Mouse (Mus musculus): ENCODE results near the gene Dlg2. TPM values are rescaled to one million over a fixed set of nuclear protein-coding genes. Genes with fewer than 3 reads are reported as not detected.

The Dlg2 gene
- polyA plus RNA-seq, 1 experiment from 2014 or later, result 6.9 TPM

GRCm38 (mm10) chr7:91810774-91811173 is 1334.3 kb downstream of the Dlg2 start:
- 64% methylated on average over 2 of the region's 2 CpGs for whole genome bisulfite sequencing
- ATAC-seq (ENCODE audit: low FRiP score), result no peak
- no peaks in the 10 kb centered on the region for H3K36me3 ChIP-seq

GRCm38 (mm10) chr7:91818004-91818403 is 1341.5 kb downstream of the Dlg2 start:
- ATAC-seq (ENCODE audit: low FRiP score), result no peak
- no peak overlapping the region for H3K9ac ChIP-seq
- no peak overlapping the region for H3K4me3 ChIP-seq
- 50% methylated on average over 1 of the region's 1 CpGs for WGBS
- no peak overlapping the region for H3K4me2 ChIP-seq (replicated peaks)
- H3K36me3 ChIP-seq, result no peaks in the 10 kb centered on the region
- no peaks in the 10 kb centered on the region for H3K4me1 ChIP-seq
- no peaks in the 10 kb centered on the region for H3K9me3 ChIP-seq (replicated peaks)
- no peaks in the 10 kb centered on the region for H3K27me3 ChIP-seq
- H3K27ac ChIP-seq, result no peak overlapping the region

More at GRCm38 (mm10) chr7:91810774-91811173, 1334.3 kb downstream of the Dlg2 start:
- no peaks in the 10 kb centered on the region for H3K4me1 ChIP-seq
- no peak overlapping the region for H3K4me2 ChIP-seq (replicated peaks)
- no peak overlapping the region for H3K4me3 ChIP-seq
- H3K9me3 ChIP-seq (replicated peaks), result no peaks in the 10 kb centered on the region
- no peaks in the 10 kb centered on the region for H3K27me3 ChIP-seq
- H3K27ac ChIP-seq, result no peak overlapping the region
- no peak overlapping the region for H3K9ac ChIP-seq

GRCm38 (mm10) chr7:91832207-91832606 is 1355.7 kb downstream of the Dlg2 start:
- no peak overlapping the region for H3K4me2 ChIP-seq (replicated peaks)
- H3K27ac ChIP-seq, result no peak overlapping the region
- no peaks in the 10 kb centered on the region for H3K4me1 ChIP-seq
- no peaks in the 10 kb centered on the region for H3K27me3 ChIP-seq
- no peaks in the 10 kb centered on the region for H3K36me3 ChIP-seq
- 92% methylated on average over 5 of the region's 5 CpGs for WGBS
- H3K9me3 ChIP-seq (replicated peaks), result no peaks in the 10 kb centered on the region
- no peak overlapping the region for H3K4me3 ChIP-seq
- no peak for ATAC-seq (ENCODE audit: low FRiP score)
- no peak overlapping the region for H3K9ac ChIP-seq

GRCm38 (mm10) chr7:91845723-91846122 is 1369.3 kb downstream of the Dlg2 start:
- H3K4me2 ChIP-seq (replicated peaks), result no peak overlapping the region
- no peak overlapping the region for H3K9ac ChIP-seq
- 38% methylated on average over 1 of the region's 1 CpGs for WGBS

GRCm38 (mm10) chr7:91849364-91849763 is 1372.9 kb downstream of the Dlg2 start:
- no peaks in the 10 kb centered on the region for H3K9me3 ChIP-seq (replicated peaks)
- H3K4me3 ChIP-seq, result no peak overlapping the region
- no peaks in the 10 kb centered on the region for H3K27me3 ChIP-seq
- no peak overlapping the region for H3K4me2 ChIP-seq (replicated peaks)
- H3K4me1 ChIP-seq, result no peaks in the 10 kb centered on the region
- no peak for ATAC-seq (ENCODE audit: low FRiP score)
- no peaks in the 10 kb centered on the region for H3K36me3 ChIP-seq
- H3K9ac ChIP-seq, result no peak overlapping the region
- no peak overlapping the region for H3K27ac ChIP-seq

More at GRCm38 (mm10) chr7:91845723-91846122, 1369.3 kb downstream of the Dlg2 start:
- Histone ChIP-seq H3K36me3 (no peaks in the 10 kb centered on the region), H3K27me3 (no peaks in the 10 kb centered on the region), H3K4me1 (no peaks in the 10 kb centered on the region), H3K4me3 (no peak overlapping the region), H3K9me3 (replicated peaks) (no peaks in the 10 kb centered on the region), H3K27ac (no peak overlapping the region)
- ATAC-seq (ENCODE audit: low FRiP score), result no peak

GRCm38 (mm10) chr7:91853653-91854052 is 1377.2 kb downstream of the Dlg2 start:
- Histone ChIP-seq H3K4me2 (replicated peaks) (no peak overlapping the region), H3K27me3 (no peaks in the 10 kb centered on the region), H3K9ac (no peak overlapping the region), H3K9me3 (replicated peaks) (no peaks in the 10 kb centered on the region), H3K4me1 (no peaks in the 10 kb centered on the region), H3K36me3 (no peaks in the 10 kb centered on the region), H3K27ac (no peak overlapping the region), H3K4me3 (no peak overlapping the region)
- ATAC-seq (ENCODE audit: low FRiP score), result no peak
- 71% methylated on average over 4 of the region's 4 CpGs for WGBS

- Histone ChIP-seq H3K4me1 (no peaks in the 10 kb centered on the region), H3K36me3 (no peaks in the 10 kb centered on the region), H3K9me3 (replicated peaks) (no peaks in the 10 kb centered on the region), H3K4me3 (no peak overlapping the region), H3K27me3 (no peaks in the 10 kb centered on the region), H3K27ac (no peak overlapping the region), H3K4me2 (replicated peaks) (no peak overlapping the region), H3K9ac (no peak overlapping the region)
- ATAC-seq (ENCODE audit: low FRiP score), result no peak
- WGBS, result 93% methylated on average over 2 of the region's 2 CpGs
These were observed 1380.5 kb downstream of the Dlg2 start for GRCm38 (mm10) chr7:91856931-91857330.

GRCm38 (mm10) chr7:91862806-91863531 is 1386.5 kb downstream of the Dlg2 start:
- WGBS, result 62% methylated on average over 5 of the region's 5 CpGs
- H3K27ac ChIP-seq, result no peak overlapping the region
- H3K27me3 ChIP-seq, result no peaks in the 10 kb centered on the region
- no peak overlapping the region for H3K4me2 ChIP-seq (replicated peaks)
- H3K36me3 ChIP-seq, result no peaks in the 10 kb centered on the region
- peak; percentile 93 for ATAC-seq (ENCODE audit: low FRiP score)
- H3K4me1 ChIP-seq, result no peaks in the 10 kb centered on the region
- no peaks in the 10 kb centered on the region for H3K9me3 ChIP-seq (replicated peaks)
- no peak overlapping the region for H3K9ac ChIP-seq
- H3K4me3 ChIP-seq, result no peak overlapping the region

GRCm38 (mm10) chr7:91868919-91869318 is 1392.4 kb downstream of the Dlg2 start:
- WGBS, result 79% methylated on average over 1 of the region's 1 CpGs
- H3K36me3 ChIP-seq, result no peaks in the 10 kb centered on the region
- no peak overlapping the region for H3K4me2 ChIP-seq (replicated peaks)
- no peak overlapping the region for H3K9ac ChIP-seq
- H3K27me3 ChIP-seq, result no peaks in the 10 kb centered on the region
- H3K9me3 ChIP-seq (replicated peaks), result no peaks in the 10 kb centered on the region
- H3K27ac ChIP-seq, result no peak overlapping the region
- no peaks in the 10 kb centered on the region for H3K4me1 ChIP-seq
- ATAC-seq (ENCODE audit: low FRiP score), result no peak
- no peak overlapping the region for H3K4me3 ChIP-seq

GRCm38 (mm10) chr7:91876831-91877230 is 1400.4 kb downstream of the Dlg2 start:
- H3K36me3 ChIP-seq, result no peaks in the 10 kb centered on the region
- 55% methylated on average over 1 of the region's 1 CpGs for WGBS
- no peaks in the 10 kb centered on the region for H3K9me3 ChIP-seq (replicated peaks)
- no peaks in the 10 kb centered on the region for H3K4me1 ChIP-seq
- H3K27ac ChIP-seq, result no peak overlapping the region
- no peaks in the 10 kb centered on the region for H3K27me3 ChIP-seq
- no peak for ATAC-seq (ENCODE audit: low FRiP score)
- H3K4me2 ChIP-seq (replicated peaks), result no peak overlapping the region
- H3K9ac ChIP-seq, result no peak overlapping the region
- no peak overlapping the region for H3K4me3 ChIP-seq

GRCm38 (mm10) chr7:91877804-91878203 is 1401.3 kb downstream of the Dlg2 start:
- Histone ChIP-seq H3K27me3 (no peaks in the 10 kb centered on the region), H3K9me3 (replicated peaks) (no peaks in the 10 kb centered on the region), H3K4me2 (replicated peaks) (no peak overlapping the region), H3K4me1 (no peaks in the 10 kb centered on the region), H3K36me3 (no peaks in the 10 kb centered on the region), H3K4me3 (no peak overlapping the region), H3K9ac (no peak overlapping the region), H3K27ac (no peak overlapping the region)
- WGBS, result 94% methylated on average over 2 of the region's 2 CpGs
- ATAC-seq (ENCODE audit: low FRiP score), result no peak

GRCm38 (mm10) chr7:91886336-91886735 is 1409.9 kb downstream of the Dlg2 start:
- Histone ChIP-seq H3K9ac (no peak overlapping the region), H3K4me2 (replicated peaks) (no peak overlapping the region), H3K27ac (no peak overlapping the region), H3K36me3 (no peaks in the 10 kb centered on the region), H3K9me3 (replicated peaks) (no peaks in the 10 kb centered on the region), H3K4me3 (no peak overlapping the region), H3K27me3 (no peaks in the 10 kb centered on the region), H3K4me1 (no peaks in the 10 kb centered on the region)
- WGBS, result 90% methylated on average over 10 of the region's 10 CpGs
- ATAC-seq (ENCODE audit: low FRiP score), result no peak

- Histone ChIP-seq H3K4me3 (no peak overlapping the region), H3K27ac (no peak overlapping the region), H3K4me2 (replicated peaks) (no peak overlapping the region), H3K27me3 (no peaks in the 10 kb centered on the region), H3K4me1 (no peaks in the 10 kb centered on the region), H3K36me3 (no peaks in the 10 kb centered on the region), H3K9ac (no peak overlapping the region), H3K9me3 (replicated peaks) (no peaks in the 10 kb centered on the region)
- ATAC-seq (ENCODE audit: low FRiP score), result no peak
- WGBS, result 88% methylated on average over 8 of the region's 8 CpGs
These were observed 1417.5 kb downstream of the Dlg2 start for GRCm38 (mm10) chr7:91893991-91894390.
